Mouse (Mus musculus): Measurements from ENCODE around the gene Vps13c.

DNA sequence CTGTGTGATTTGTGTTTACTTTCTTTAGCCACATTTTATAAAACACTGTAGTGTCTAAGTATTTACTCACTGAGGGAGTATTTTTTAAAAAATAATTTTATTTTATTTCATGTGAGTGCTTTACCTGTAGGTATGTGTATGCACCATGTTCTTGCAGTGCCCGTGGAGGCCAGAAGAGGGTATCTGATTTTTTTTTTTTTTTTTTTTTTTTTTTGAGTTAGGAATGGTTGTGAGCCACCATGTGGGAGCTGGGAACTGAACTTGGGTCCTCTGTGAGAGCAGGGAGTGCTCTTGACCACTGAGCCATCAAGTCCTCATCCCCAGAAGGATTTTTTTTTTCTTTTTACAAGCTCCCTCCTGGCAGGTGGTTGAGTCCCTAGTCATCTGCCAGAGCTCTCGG, 5.9 kb downstream of the Vps13c start:
- TF ChIP-seq POLR2A (IDR thresholded peaks at IDR 0.05; ENCODE audit: insufficient read depth, low read depth, low read length) (no peak), CTCF (IDR thresholded peaks at IDR 0.05; ENCODE audit: insufficient read depth, low read depth, low read length) (no peak)
